Mouse (Mus musculus) lung, embryonic 16.5 days (tissue): ENCODE measurements around the gene Hif3a. TPM values are rescaled to one million over a fixed set of nuclear protein-coding genes. Genes with fewer than 3 reads are reported as not detected.
A peak's percentile ranks its signal among the peaks of the same experiment; 100 is the strongest.

Experiments used
- ATAC-seq: fragments of 200-750 bp; cut with Nextera tagmentation; 2 replicates; pipeline ENCODE4 v1.8.0; 2017; ENCODE audit warnings: low read depth, mild to moderate bottlenecking, moderate library complexity
- H3K27ac ChIP-seq: fragments of 300-500 bp; sonication (generic); 2 replicates; pipeline ENCODE4 v1.5.1; 2014; ENCODE audit warnings: mild to moderate bottlenecking, control low read depth, low read length
- H3K27me3 ChIP-seq: fragments of 300-500 bp; sonication (generic); 2 replicates; pipeline ENCODE4 v1.6.1; 2014; ENCODE audit warnings: low read depth, low read length, mixed read lengths; ENCODE audit not compliant: control insufficient read depth, insufficient read depth
- H3K36me3 ChIP-seq: fragments of 300-500 bp; sonication (generic); 2 replicates; pipeline ENCODE4 v1.6.1; 2014; ENCODE audit warnings: low read length; ENCODE audit not compliant: control insufficient read depth, insufficient read depth
- H3K4me1 ChIP-seq: fragments of 300-500 bp; sonication (generic); replicated peaks from 2 replicates; pipeline ENCODE4 v1.6.1; 2014; ENCODE audit warnings: low read length, mixed read lengths; ENCODE audit not compliant: control insufficient read depth, insufficient read depth
- H3K4me2 ChIP-seq: fragments of 300-500 bp; sonication (generic); 2 replicates; pipeline ENCODE4 v1.6.1; 2014; ENCODE audit warnings: low read depth, low read length, control low read depth
- H3K4me3 ChIP-seq: fragments of 300-500 bp; sonication (generic); 2 replicates; pipeline ENCODE4 v1.5.1; 2014; ENCODE audit warnings: mild to moderate bottlenecking, low read length, control low read depth
- H3K9ac ChIP-seq: fragments of 300-500 bp; sonication (generic); 2 replicates; pipeline ENCODE4 v1.6.1; 2014; ENCODE audit warnings: low read length, control low read depth
- H3K9me3 ChIP-seq: fragments of 300-500 bp; sonication (generic); 2 replicates; pipeline ENCODE4 v1.6.1; 2016; ENCODE audit warnings: low read length; ENCODE audit not compliant: control insufficient read depth
- WGBS: fragments of 180-500 bp; shearing (Covaris S2); extraction: QIAGEN DNeasy Blood & Tissue Kit; methylation state at CpG from one replicate; pipeline ENCODE4 v1.1.7; 2014; 5-methylcytosine and 5-hydroxymethylcytosine counted together
- polyA plus RNA-seq: library from polyadenylated mRNA; unstranded; fragments of >200 nt; fragmentation: Nextera tagmentation; extraction: Ambion mirVana; gene quantifications from 2 replicates; pipeline ENCODE4 v1.2.1, GENCODE M21; 2015

Hif3a gene
- polyA plus RNA-seq, 1 experiment from 2014 or later = 56.0 TPM

DNA sequence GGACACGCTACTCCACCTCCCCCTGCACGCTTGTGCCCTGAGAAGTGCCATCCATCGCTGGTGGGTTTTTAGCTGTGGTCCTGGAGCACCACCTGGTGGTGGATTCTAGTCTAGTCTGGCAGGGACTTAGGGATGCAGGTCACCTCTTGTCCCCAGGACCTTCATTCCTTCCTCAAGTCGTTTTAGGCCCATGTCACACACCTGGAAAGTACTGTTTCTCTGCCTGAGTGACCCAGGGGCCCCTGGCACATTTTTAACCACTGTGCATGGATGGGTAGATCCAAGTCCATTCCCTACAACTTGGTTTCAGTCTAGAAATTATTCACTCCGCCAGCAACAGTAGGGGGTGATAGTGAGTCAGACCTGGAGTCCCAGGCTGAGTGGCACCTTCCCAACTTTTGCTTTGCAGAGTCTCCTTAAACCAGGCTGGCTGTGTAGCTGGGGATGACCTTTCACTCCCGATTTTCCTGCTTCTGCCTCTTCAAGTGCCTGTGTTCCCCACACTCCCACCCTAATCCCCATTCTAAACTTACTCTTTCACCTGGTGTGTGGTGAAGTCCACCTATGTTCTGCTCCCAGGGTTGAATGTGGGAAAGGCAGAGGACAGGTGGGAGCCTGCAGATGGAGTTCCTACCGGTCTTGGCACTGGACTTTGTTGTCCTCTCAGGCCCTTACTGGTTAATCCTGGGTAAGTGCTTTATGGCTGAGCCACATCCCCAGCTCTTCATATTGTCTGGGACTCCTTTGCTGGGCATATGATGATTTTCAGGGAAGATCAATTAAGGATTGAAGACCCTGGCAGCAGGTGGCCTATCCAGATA lies 59.6 kb downstream of the Hif3a start:
- Histone ChIP-seq H3K27me3 (no peaks in the 10 kb centered on the region), H3K27ac (peak overlapping the region; percentile 30; the same call in 1 of the 2 replicates), H3K9me3 (no peaks in the 10 kb centered on the region), H3K36me3 (peaks cover 38% of the 10 kb centered on the region), H3K4me1 (peaks cover 13% of the 10 kb centered on the region), H3K4me3 (no peak overlapping the region), H3K4me2 (no peak overlapping the region), H3K9ac (no peak overlapping the region)
- peak; percentile 66 for ATAC-seq
- WGBS = 11% methylated on average over 7 of the region's 7 CpGs

DNA sequence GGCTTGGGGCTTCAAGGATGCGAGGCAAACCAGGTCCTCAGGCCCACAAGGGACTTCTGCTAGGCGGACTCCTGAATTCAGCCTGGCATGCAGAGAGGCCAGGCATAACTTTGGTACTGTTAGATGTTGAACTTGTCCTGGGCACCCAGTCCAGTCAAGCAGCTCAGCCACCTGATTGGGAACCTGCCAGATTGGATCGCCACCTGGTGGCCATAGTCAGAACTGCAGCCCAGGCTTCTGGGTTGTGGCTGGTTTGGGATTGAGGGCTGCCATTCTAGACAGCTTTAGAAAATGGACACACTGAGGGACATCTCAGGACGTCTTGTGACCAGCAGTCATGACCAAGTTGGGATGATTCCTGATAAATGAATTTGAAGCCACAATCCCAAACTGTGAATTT lies 62.6 kb downstream of the Hif3a start:
- no peak overlapping the region for H3K4me3 ChIP-seq
- WGBS = 26% methylated on average over 4 of the region's 4 CpGs
- ATAC-seq = no peak
- H3K27ac ChIP-seq = no peak overlapping the region
- no peaks in the 10 kb centered on the region for H3K27me3 ChIP-seq
- H3K9ac ChIP-seq = no peak overlapping the region
- peaks cover 36% of the 10 kb centered on the region for H3K4me1 ChIP-seq
- H3K36me3 ChIP-seq = peaks cover 22% of the 10 kb centered on the region
- no peaks in the 10 kb centered on the region for H3K9me3 ChIP-seq
- H3K4me2 ChIP-seq = no peak overlapping the region

DNA sequence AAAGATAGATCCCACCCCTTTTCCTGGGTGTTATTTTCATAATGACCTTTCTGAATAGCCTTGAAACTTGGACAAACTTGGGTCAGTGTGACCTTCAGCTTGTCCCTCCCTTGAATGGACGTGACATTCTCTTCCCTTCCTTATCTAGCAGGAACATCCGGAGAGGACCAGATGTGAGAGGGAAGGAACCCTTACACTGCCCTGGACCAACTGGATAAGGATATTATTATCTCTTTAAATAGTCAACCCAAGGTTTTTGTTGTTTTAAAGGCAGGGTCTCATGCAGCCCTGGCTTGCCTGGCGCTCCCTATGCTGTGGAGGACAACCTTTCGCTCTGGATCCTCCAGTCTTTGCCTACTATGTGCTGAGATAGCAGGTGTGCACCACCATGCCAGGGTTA lies 63.0 kb downstream of the Hif3a start:
- H3K27ac ChIP-seq = no peak overlapping the region
- WGBS = 62% methylated on average over 4 of the region's 4 CpGs
- H3K27me3 ChIP-seq = no peaks in the 10 kb centered on the region
- no peak overlapping the region for H3K4me2 ChIP-seq
- no peaks in the 10 kb centered on the region for H3K9me3 ChIP-seq
- peaks cover 19% of the 10 kb centered on the region for H3K36me3 ChIP-seq
- H3K9ac ChIP-seq = no peak overlapping the region
- H3K4me1 ChIP-seq = peaks cover 36% of the 10 kb centered on the region
- H3K4me3 ChIP-seq = no peak overlapping the region
- no peak for ATAC-seq

DNA sequence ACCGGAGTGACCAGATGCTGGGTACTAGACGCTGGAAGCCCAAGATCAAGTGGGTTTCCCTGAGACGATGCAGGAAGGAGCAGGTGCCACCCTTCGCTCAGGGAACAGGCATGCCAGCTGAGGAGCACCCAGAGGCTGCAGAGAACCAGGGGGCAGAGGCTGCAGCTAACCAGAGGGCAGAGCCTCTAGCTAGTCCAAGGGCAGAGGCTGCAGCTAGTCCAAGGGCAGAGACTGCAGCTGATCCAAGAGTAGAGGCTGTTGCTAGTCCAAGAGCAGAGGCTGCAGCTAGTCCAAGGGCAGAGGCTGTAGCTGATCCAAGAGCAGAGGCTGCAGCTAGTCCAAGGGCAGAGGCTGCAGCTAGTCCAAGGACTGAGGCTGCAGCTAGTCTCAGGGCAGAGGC lies 66.9 kb downstream of the Hif3a start:
- Histone ChIP-seq H3K36me3 (peaks cover 6% of the 10 kb centered on the region), H3K4me3 (peak overlapping the region; percentile 77), H3K9me3 (no peaks in the 10 kb centered on the region), H3K27me3 (no peaks in the 10 kb centered on the region), H3K27ac (no peak overlapping the region), H3K9ac (peak overlapping the region; percentile 84), H3K4me1 (peaks cover 51% of the 10 kb centered on the region), H3K4me2 (peak overlapping the region; percentile 85)
- no peak for ATAC-seq
- 56% methylated on average over 4 of the region's 4 CpGs for WGBS

DNA sequence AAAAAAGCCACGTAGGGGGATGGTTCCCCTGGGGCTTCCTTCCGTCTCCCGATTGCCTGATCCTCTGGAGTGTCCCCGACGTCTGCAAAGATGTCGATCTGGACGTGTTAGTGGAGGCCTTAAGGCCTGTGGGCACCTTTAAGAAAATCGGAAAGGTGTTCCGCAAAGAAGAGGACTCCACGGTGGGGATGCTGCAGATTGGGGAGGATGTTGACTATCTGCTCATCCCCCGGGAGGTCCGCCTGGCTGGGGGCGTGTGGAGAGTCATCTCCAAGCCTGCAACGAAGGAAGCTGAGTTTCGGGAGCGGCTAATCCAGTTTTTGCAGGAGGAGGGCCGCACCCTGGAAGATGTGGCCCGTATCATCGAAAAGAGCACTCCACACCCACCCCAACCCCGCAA lies 67.8 kb downstream of the Hif3a start:
- Histone ChIP-seq H3K27me3 (no peaks in the 10 kb centered on the region), H3K27ac (peak overlapping the region; percentile 91), H3K36me3 (peaks cover 5% of the 10 kb centered on the region), H3K9me3 (no peaks in the 10 kb centered on the region), H3K9ac (peak overlapping the region; percentile 84), H3K4me2 (peak overlapping the region; percentile 85), H3K4me1 (peaks cover 53% of the 10 kb centered on the region), H3K4me3 (peak overlapping the region; percentile 77)
- no peak for ATAC-seq
- 3% methylated on average over 20 of the region's 20 CpGs for WGBS

DNA sequence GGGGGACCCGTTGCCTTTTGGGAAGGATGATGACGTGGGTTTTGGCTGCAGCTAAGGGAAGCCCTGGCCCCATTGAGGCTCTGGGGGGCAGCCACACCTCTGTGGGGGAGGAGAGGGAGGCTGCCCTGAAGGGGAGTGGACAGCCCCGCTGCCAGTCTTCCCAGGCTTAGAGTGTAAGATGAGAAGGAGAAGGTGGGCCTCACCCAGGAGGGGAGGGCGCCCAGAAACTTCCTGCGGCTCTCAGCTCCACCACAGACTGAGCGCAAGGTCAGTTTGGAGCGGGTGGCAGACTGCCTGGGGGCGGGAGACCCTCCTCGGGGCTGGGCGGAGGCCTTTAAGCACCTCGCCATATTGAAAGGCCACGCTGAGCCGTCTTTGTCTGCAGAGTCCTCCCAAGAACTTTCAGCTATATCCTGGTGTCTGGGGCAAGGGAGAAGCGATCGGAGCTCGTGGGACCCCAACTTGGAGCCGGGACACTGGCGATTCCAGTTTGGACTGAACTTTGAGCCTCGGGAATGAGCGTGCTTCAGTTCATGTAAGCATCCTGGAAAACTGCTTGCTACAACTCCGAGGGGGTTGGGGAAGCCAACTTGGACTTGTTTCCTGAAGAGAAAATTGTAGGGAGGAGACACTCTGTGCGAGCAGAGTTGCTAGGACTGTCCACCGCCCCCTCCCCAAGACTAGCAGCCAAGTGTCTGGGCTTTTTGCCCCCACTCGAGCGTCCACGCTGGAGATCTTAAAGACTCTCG lies 68.4 kb downstream of the Hif3a start:
- peaks cover 2% of the 10 kb centered on the region for H3K36me3 ChIP-seq
- under 1% methylated on average over 27 of the region's 27 CpGs for WGBS
- H3K9me3 ChIP-seq = no peaks in the 10 kb centered on the region
- H3K9ac ChIP-seq = peak overlapping the region; percentile 84
- ATAC-seq = peak; percentile 95
- H3K27me3 ChIP-seq = no peaks in the 10 kb centered on the region
- H3K4me1 ChIP-seq = peaks cover 48% of the 10 kb centered on the region
- H3K27ac ChIP-seq = peak overlapping the region; percentile 91
- H3K4me3 ChIP-seq = peak overlapping the region; percentile 77
- H3K4me2 ChIP-seq = peak overlapping the region; percentile 85

DNA sequence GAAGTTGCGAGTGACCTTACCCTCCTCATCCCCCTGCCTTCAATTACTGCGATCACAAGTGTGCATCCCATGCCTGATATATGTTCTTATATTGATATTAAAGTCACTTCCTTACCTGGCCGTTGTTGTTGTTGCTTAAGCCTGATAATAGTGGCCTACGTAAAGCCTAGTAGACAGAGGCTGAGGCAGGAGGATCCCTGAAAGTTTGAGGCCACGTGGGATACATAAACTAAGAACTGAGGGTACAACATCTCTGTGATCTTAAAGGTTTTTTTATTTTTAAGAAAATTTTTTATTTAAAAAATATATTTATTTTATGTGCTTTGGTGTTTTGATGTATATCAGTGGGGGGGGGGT lies 69.8 kb downstream of the Hif3a start, which contains the start of gene Ccdc8:
TSS of gene Ccdc8 (plus strand) at position 258 of the 357 bp plus-strand sequence.
- peak within 1 kb of the TSS; percentile 77 for H3K4me3 ChIP-seq
- H3K9me3 ChIP-seq = no peaks in the 10 kb centered on the region
- H3K36me3 ChIP-seq = no peaks in the 10 kb centered on the region; the same call in 1 of the 2 replicates
- ATAC-seq = no peak
- WGBS = 85% methylated on average over 5 of the region's 5 CpGs
- H3K27me3 ChIP-seq = no peaks in the 10 kb centered on the region
- H3K9ac ChIP-seq = peak within 1 kb of the TSS; percentile 84
- peak within 1 kb of the TSS; percentile 85 for H3K4me2 ChIP-seq
- H3K27ac ChIP-seq = peak within 1 kb of the TSS; percentile 91
- H3K4me1 ChIP-seq = peaks cover 47% of the 10 kb centered on the region

DNA sequence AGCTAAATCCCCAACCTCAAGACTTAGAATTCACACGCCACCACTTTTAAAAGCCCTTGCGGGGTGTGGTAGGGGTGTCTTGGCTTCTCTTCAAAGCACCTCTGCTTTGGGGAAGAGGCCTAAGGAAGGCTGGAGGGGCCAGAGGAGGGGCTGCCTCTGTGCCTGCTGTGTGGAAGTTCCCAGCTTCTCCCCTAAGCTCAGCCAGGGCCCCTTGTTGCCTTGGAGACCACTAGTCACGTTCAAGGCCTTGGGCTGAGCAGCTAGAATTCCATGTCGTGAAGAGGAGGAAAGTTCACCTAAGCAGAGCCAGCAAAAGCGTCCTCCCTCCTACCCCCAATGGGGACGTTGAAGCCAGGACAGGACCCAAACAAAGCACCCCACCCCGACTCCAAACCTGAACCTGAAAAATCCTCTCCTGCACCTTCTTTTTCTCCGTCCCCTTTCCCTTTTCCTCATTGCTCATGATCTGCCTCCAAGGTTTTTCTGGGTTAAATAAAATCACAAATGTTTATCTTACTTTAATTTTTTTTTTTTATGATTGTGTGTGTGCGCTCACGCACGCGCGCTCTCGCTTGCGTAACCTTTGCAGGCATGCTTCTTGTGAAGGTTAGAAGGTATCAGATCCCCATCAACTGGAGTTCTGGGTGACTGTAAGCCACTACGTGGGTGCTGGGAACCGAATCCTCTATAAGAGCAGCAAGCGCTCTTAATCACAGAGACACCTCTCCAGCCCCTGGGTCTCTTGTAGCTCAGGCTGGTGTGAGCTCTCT lies 70.4 kb downstream of the Hif3a start:
- peak overlapping the region; percentile 6 for H3K9ac ChIP-seq
- WGBS = 34% methylated on average over 18 of the region's 18 CpGs
- ATAC-seq = peak; percentile 72
- H3K4me2 ChIP-seq = peak overlapping the region; percentile 3; the same call in 1 of the 2 replicates
- H3K27me3 ChIP-seq = no peaks in the 10 kb centered on the region
- H3K27ac ChIP-seq = peak overlapping the region; percentile 91
- H3K4me1 ChIP-seq = peaks cover 44% of the 10 kb centered on the region
- H3K4me3 ChIP-seq = no peak overlapping the region
- H3K36me3 ChIP-seq = no peaks in the 10 kb centered on the region
- H3K9me3 ChIP-seq = no peaks in the 10 kb centered on the region
